Mouse (Mus musculus): ENCODE measurements around the gene Fyn. TPM values are rescaled to one million over a fixed set of nuclear protein-coding genes. Genes with fewer than 3 reads are reported as not detected.

Fyn gene
- polyA plus RNA-seq, 1 experiment from 2014 or later: 32.6 TPM

DNA sequence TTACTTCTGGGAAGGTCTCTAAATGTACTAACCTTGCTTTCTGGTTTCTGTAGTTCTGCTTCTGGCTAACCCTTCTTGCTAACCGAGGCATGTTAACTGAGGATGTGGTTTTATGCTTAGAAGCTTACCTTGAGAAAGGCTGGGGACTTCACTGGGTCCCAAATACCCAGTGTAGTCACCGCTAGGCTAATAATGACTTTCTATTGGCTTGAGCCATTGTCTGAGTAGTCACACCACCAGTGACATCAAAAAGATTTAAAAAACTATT lies 28.8 kb upstream of the Fyn start:
- no peak overlapping the region for H3K27ac ChIP-seq (ENCODE audit: low read depth, low read length)
- no peak for ATAC-seq (ENCODE audit: low FRiP score, low TSS enrichment)
- 92% methylated on average over 2 of the region's 2 CpGs for WGBS
- H3K9ac ChIP-seq (ENCODE audit: low read depth, low read length): no peak overlapping the region
- no peaks in the 10 kb centered on the region for H3K9me3 ChIP-seq (ENCODE audit: control insufficient read depth, low read length)
- H3K4me2 ChIP-seq (replicated peaks; ENCODE audit: low read depth, low read length): no peak overlapping the region
- no peaks in the 10 kb centered on the region for H3K27me3 ChIP-seq (ENCODE audit: control insufficient read depth, insufficient read depth, low read length)
- no peaks in the 10 kb centered on the region for H3K36me3 ChIP-seq (ENCODE audit: control insufficient read depth, insufficient read depth, low read length)
- H3K4me1 ChIP-seq (ENCODE audit: control insufficient read depth, insufficient read depth, low read length): no peaks in the 10 kb centered on the region
- no peak overlapping the region for H3K4me3 ChIP-seq (ENCODE audit: low read length)

DNA sequence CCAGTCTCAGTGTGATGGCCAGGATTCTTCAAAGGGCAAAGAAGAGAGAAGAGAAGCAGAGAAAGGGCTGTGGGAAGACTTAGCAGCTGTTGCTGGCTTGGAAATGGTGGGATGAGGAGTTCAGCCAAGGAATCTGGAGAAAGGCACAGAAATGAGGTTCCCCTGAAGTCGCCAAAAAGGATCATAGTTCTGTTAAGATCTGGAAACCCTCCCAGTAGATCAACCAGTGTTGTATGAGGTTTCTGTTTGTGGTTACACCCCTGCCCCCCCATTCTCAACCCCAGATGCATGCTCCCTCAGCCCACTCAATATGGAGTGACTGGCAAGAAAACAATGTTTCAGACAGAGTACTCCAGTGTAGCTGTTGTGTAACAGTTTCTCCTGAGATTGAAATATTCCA lies 25.1 kb upstream of the Fyn start:
- Histone ChIP-seq H3K27me3 (ENCODE audit: control insufficient read depth, insufficient read depth, low read length) (no peaks in the 10 kb centered on the region), H3K4me2 (replicated peaks; ENCODE audit: low read depth, low read length) (no peak overlapping the region), H3K4me3 (ENCODE audit: low read length) (no peak overlapping the region), H3K36me3 (ENCODE audit: control insufficient read depth, insufficient read depth, low read length) (no peaks in the 10 kb centered on the region), H3K27ac (ENCODE audit: low read depth, low read length) (no peak overlapping the region), H3K9me3 (ENCODE audit: control insufficient read depth, low read length) (no peaks in the 10 kb centered on the region), H3K9ac (ENCODE audit: low read depth, low read length) (no peak overlapping the region), H3K4me1 (ENCODE audit: control insufficient read depth, insufficient read depth, low read length) (no peaks in the 10 kb centered on the region)
- ATAC-seq (ENCODE audit: low FRiP score, low TSS enrichment): no peak
- WGBS: 91% methylated on average over 1 of the region's 1 CpGs

DNA sequence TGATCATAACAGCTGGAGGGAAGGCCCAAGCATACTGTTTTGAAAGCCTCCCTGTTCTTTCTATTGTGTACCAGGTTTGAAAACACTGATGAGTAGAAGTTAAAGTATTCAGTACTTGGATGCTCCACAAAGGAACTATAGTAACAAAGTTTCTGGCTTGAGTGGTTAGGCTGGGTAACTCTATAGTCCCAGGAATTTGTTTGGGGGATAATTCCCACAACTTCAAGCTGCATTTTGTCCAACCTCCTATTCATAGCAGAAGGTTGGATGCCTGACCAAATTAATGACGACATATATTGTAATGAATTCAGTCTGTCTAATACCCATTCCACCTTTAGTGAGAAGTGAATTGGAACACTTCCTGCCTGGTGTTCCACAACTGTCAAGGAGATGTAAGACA lies 22.7 kb upstream of the Fyn start:
- Histone ChIP-seq H3K9ac (ENCODE audit: low read depth, low read length) (no peak overlapping the region), H3K4me3 (ENCODE audit: low read length) (no peak overlapping the region), H3K36me3 (ENCODE audit: control insufficient read depth, insufficient read depth, low read length) (no peaks in the 10 kb centered on the region), H3K9me3 (ENCODE audit: control insufficient read depth, low read length) (no peaks in the 10 kb centered on the region), H3K27ac (ENCODE audit: low read depth, low read length) (no peak overlapping the region), H3K4me2 (replicated peaks; ENCODE audit: low read depth, low read length) (no peak overlapping the region), H3K27me3 (ENCODE audit: control insufficient read depth, insufficient read depth, low read length) (no peaks in the 10 kb centered on the region), H3K4me1 (ENCODE audit: control insufficient read depth, insufficient read depth, low read length) (no peaks in the 10 kb centered on the region)
- no peak for ATAC-seq (ENCODE audit: low FRiP score, low TSS enrichment)
- WGBS: 64% methylated on average over 1 of the region's 1 CpGs

DNA sequence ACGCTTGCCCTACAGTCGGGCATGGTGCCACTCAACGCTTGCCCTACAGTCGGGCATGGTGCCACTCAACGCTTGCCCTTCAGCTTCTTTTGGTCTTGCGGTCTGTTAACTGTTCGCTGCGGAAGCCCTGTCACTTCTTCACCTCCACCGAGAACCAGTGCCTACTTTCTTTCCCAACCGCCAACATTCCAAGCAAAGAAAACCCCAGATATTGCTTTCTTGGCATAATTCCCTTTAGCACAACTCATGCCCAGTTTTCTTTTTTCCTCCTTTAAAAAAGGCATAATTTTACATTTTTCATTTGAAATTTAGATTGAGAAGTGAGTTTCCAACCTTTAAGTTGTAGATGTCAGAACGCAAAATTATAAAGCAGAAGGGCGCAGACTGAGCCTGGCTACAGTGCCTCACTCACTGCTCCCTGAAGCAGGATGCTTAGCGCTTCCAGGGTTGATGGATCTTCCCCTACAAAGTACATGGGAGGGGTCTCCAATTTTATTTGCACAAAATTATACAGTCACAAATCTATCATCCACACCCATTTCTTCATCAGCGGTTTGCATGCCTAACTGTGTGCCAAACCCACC lies 18.8 kb upstream of the Fyn start:
- Histone ChIP-seq H3K36me3 (ENCODE audit: control insufficient read depth, insufficient read depth, low read length) (no peaks in the 10 kb centered on the region), H3K9me3 (ENCODE audit: control insufficient read depth, low read length) (no peaks in the 10 kb centered on the region), H3K27me3 (ENCODE audit: control insufficient read depth, insufficient read depth, low read length) (no peaks in the 10 kb centered on the region), H3K4me3 (ENCODE audit: low read length) (no peak overlapping the region), H3K27ac (ENCODE audit: low read depth, low read length) (no peak overlapping the region), H3K4me2 (replicated peaks; ENCODE audit: low read depth, low read length) (no peak overlapping the region), H3K9ac (ENCODE audit: low read depth, low read length) (no peak overlapping the region), H3K4me1 (ENCODE audit: control insufficient read depth, insufficient read depth, low read length) (no peaks in the 10 kb centered on the region)
- no peak for ATAC-seq (ENCODE audit: low FRiP score, low TSS enrichment)
- 96% methylated on average over 14 of the region's 14 CpGs for WGBS

DNA sequence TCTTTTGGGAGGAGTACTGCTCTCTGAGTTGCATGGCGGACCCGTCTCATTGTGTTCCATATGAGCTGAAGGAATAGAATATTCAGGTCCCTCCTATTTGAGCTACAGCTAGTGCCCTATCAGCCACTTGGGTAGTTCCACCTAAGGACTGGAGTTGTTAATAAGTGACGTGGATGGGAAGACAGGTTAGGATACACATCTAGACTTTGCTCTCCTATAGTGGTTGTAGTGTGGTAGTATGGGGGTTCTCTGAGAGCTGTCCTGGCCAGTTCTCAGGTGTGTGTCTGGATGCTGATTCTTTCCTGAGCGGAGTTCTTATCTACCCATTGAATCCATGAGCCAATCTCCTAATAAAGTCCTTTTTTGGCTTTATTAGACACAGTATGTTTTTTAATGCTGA lies 4.5 kb upstream of the Fyn start:
- Histone ChIP-seq H3K9ac (ENCODE audit: low read depth, low read length) (no peak overlapping the region), H3K9me3 (ENCODE audit: control insufficient read depth, low read length) (no peaks in the 10 kb centered on the region), H3K27ac (ENCODE audit: low read depth, low read length) (no peak overlapping the region), H3K36me3 (ENCODE audit: control insufficient read depth, insufficient read depth, low read length) (no peaks in the 10 kb centered on the region), H3K4me3 (ENCODE audit: low read length) (no peak overlapping the region), H3K4me2 (replicated peaks; ENCODE audit: low read depth, low read length) (no peak overlapping the region), H3K4me1 (ENCODE audit: control insufficient read depth, insufficient read depth, low read length) (no peaks in the 10 kb centered on the region), H3K27me3 (ENCODE audit: control insufficient read depth, insufficient read depth, low read length) (no peaks in the 10 kb centered on the region; the same call in 1 of the 2 replicates)
- 96% methylated on average over 4 of the region's 4 CpGs for WGBS
- no peak for ATAC-seq (ENCODE audit: low FRiP score, low TSS enrichment)

DNA sequence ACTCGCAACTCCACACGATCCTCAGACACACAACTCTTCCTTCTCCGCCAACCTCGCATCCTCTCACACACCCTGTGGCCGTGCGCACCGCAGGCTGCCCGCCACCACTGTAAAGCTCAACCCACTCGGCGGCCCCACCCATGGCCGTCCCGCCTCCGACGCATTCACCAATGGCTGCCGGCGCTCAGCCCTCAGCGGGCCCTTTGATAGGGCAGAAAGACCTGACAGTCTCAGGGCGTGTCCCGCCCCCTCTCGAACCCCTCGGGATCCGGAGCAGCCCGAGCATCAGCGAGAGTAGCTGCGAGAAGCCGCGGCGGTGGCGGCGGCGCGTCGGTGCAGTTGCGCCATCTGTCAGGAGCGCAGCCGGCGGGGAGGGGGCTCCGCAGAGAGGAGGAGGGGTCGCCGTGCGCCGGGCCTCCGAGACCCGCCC lies 862 bp downstream of the Fyn start:
- ATAC-seq (ENCODE audit: low FRiP score, low TSS enrichment): peak; percentile 99
- H3K4me2 ChIP-seq (replicated peaks; ENCODE audit: low read depth, low read length): peak overlapping the region; percentile 76
- peaks cover 14% of the 10 kb centered on the region for H3K4me1 ChIP-seq (ENCODE audit: control insufficient read depth, insufficient read depth, low read length)
- H3K27ac ChIP-seq (ENCODE audit: low read depth, low read length): peak overlapping the region; percentile 70
- 0% methylated on average over 43 of the region's 44 CpGs for WGBS
- no peaks in the 10 kb centered on the region for H3K9me3 ChIP-seq (ENCODE audit: control insufficient read depth, low read length)
- H3K9ac ChIP-seq (ENCODE audit: low read depth, low read length): peak overlapping the region; percentile 83
- H3K4me3 ChIP-seq (ENCODE audit: low read length): peak overlapping the region; percentile 80
- H3K36me3 ChIP-seq (ENCODE audit: control insufficient read depth, insufficient read depth, low read length): no peaks in the 10 kb centered on the region
- no peaks in the 10 kb centered on the region; the same call in 1 of the 2 replicates for H3K27me3 ChIP-seq (ENCODE audit: control insufficient read depth, insufficient read depth, low read length)

DNA sequence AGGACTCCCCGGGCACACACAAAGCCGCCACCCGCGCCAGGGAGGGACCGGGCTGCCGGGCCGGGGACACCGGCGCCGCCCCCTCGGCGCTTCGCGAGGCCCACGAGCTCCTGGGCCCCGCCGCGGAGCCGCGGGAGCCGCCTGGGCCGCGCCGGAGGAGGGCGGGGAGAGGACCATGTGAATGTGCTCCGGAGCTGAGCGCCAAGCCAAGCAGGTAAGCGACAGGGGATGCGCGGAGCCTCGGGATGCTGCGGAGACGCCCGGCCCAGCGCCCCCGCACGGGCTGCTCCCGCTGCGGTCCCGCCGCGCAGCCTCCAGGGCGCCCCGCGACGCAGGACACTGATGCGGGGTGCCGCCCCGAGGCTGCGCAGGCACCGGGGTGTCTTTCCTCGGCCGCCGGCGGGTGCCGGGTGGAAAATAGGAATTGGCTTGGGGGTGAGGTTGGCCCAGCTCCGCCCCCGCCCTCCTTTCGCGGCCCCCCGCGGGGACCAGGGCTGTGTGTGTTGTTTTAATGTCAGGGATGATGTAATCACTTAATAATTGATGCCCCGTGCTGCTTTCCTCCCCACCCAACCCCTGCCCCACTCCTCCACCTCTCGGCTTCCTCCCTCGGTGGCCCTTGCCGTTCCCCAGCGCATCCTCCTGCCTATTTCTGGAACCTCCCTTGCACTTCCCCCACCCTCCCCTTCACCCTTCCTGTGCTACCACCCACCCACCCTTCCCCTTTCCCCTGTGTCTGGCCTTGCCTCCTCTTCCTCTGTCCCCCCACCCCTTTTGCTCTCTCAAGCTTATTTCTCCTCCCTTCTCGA lies 1.5 kb downstream of the Fyn start:
- H3K27ac ChIP-seq (ENCODE audit: low read depth, low read length): peak overlapping the region; percentile 70
- peak; percentile 73 for ATAC-seq (ENCODE audit: low FRiP score, low TSS enrichment)
- H3K27me3 ChIP-seq (ENCODE audit: control insufficient read depth, insufficient read depth, low read length): no peaks in the 10 kb centered on the region; the same call in 1 of the 2 replicates
- H3K4me1 ChIP-seq (ENCODE audit: control insufficient read depth, insufficient read depth, low read length): peaks cover 14% of the 10 kb centered on the region
- 0% methylated on average over 37 of the region's 68 CpGs for WGBS
- H3K36me3 ChIP-seq (ENCODE audit: control insufficient read depth, insufficient read depth, low read length): no peaks in the 10 kb centered on the region
- H3K4me3 ChIP-seq (ENCODE audit: low read length): peak overlapping the region; percentile 80
- H3K4me2 ChIP-seq (replicated peaks; ENCODE audit: low read depth, low read length): peak overlapping the region; percentile 76
- H3K9me3 ChIP-seq (ENCODE audit: control insufficient read depth, low read length): no peaks in the 10 kb centered on the region
- H3K9ac ChIP-seq (ENCODE audit: low read depth, low read length): peak overlapping the region; percentile 83

DNA sequence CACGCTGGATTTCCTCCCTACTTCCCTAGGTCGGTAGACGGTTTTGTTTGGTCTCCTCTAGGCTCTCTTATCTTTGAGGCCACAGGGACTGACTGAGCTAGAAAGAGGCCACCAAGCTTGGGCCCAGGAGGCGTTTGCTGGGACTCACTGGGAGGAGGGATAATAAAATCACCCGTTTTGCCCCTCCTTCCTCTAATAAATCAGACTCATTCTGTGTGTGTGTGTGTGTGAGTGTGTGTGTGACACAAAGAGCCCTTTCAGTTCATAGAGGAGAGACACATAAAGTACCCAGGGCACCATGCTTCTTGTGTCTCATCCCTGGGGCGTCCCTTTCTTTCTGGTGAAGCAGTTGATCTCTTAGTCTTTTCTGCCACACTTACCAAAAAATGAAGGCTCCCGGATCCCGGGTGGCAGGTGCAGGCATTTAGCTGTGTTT lies 2.1 kb downstream of the Fyn start:
- 4% methylated on average over 8 of the region's 8 CpGs for WGBS

DNA sequence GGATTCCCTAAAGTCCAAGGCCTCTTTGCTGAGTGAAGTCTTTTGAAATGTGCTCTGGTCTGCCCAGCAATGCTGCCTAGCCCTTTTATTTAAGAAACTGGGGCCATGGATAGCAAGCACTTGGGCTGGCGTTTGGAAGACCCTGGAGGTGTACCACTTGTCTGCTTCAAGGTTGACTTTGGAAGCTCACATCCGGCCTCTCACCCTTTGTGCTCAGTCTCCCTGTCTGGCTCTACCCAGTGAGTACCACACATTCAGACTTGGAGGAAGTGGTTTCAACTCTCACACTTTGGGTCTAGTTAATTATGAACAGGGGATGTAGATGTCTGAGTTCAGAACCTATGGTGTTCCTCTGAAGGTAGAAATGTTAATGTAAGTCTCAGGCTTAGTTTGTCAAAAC lies 2.8 kb downstream of the Fyn start:
- Histone ChIP-seq H3K36me3 (ENCODE audit: control insufficient read depth, insufficient read depth, low read length) (no peaks in the 10 kb centered on the region), H3K4me2 (replicated peaks; ENCODE audit: low read depth, low read length) (peak overlapping the region; percentile 76), H3K27me3 (ENCODE audit: control insufficient read depth, insufficient read depth, low read length) (no peaks in the 10 kb centered on the region; the same call in 1 of the 2 replicates), H3K9me3 (ENCODE audit: control insufficient read depth, low read length) (no peaks in the 10 kb centered on the region), H3K27ac (ENCODE audit: low read depth, low read length) (no peak overlapping the region), H3K4me3 (ENCODE audit: low read length) (peak overlapping the region; percentile 80; the same call in 1 of the 2 replicates), H3K4me1 (ENCODE audit: control insufficient read depth, insufficient read depth, low read length) (peaks cover 19% of the 10 kb centered on the region), H3K9ac (ENCODE audit: low read depth, low read length) (0 out of 2 replicates have a peak overlapping the region, but pooled peaks have one; percentile 83)
- WGBS: 55% methylated on average over 2 of the region's 2 CpGs
- no peak for ATAC-seq (ENCODE audit: low FRiP score, low TSS enrichment)

More for the DNA sequence above, 2.1 kb downstream of the Fyn start:
- peak; percentile 18; the same call in 1 of the 2 replicates for ATAC-seq (ENCODE audit: low FRiP score, low TSS enrichment)
- H3K4me2 ChIP-seq (replicated peaks; ENCODE audit: low read depth, low read length): peak overlapping the region; percentile 76
- H3K27ac ChIP-seq (ENCODE audit: low read depth, low read length): 0 out of 2 replicates have a peak overlapping the region, but pooled peaks have one; percentile 18
- peaks cover 14% of the 10 kb centered on the region for H3K4me1 ChIP-seq (ENCODE audit: control insufficient read depth, insufficient read depth, low read length)
- peak overlapping the region; percentile 83; the same call in 1 of the 2 replicates for H3K9ac ChIP-seq (ENCODE audit: low read depth, low read length)
- no peaks in the 10 kb centered on the region for H3K9me3 ChIP-seq (ENCODE audit: control insufficient read depth, low read length)
- peak overlapping the region; percentile 80 for H3K4me3 ChIP-seq (ENCODE audit: low read length)
- H3K27me3 ChIP-seq (ENCODE audit: control insufficient read depth, insufficient read depth, low read length): no peaks in the 10 kb centered on the region; the same call in 1 of the 2 replicates
- no peaks in the 10 kb centered on the region for H3K36me3 ChIP-seq (ENCODE audit: control insufficient read depth, insufficient read depth, low read length)

All from kidney, embryonic 14.5 days (tissue).